Mouse (Mus musculus): ENCODE data around the gene Ppp2r5a. TPM values are rescaled to one million over a fixed set of nuclear protein-coding genes. Genes with fewer than 3 reads are reported as not detected.
A peak's percentile ranks its signal among the peaks of the same experiment; 100 is the strongest.
"Not testable (repeated sequence)": the region's sequence is repeated elsewhere in the genome, so short reads cannot be mapped to it uniquely, and the experiment has no call there.

Gene Ppp2r5a
- total RNA-seq (2015; ENCODE audit: low replicate concordance) (52.7 and 60.3 TPM in 2 replicates), total RNA-seq (2017; ENCODE audit: low replicate concordance) (56.3 and 62.8 TPM in 2 replicates)

DNA sequence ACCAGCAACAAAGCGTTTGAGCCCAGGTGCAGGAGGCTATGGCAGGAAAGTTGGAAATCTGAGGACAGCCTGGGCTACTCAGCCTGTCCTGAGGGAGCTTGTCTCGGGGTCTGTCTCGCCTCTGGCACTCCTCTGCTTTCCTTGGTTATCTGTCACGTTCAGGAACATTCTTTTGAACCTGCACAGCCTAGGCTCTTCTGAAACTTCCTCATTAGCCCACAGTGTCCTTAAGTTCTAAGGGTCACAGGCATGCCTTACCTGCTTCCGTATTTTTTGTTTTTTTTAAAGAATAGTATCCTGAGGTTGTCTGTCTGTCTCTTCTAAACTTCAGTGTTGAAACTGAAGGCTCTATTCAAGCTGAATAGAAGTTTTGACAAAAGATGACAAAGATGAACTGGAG is at the start of gene Ppp2r5a:
Ppp2r5a (minus strand) TSS at position 199 of the 400 bp plus-strand sequence.
- ATAC-seq (replicated peaks; ENCODE audit: low FRiP score, poor library complexity, severe bottlenecking) = no peak

DNA sequence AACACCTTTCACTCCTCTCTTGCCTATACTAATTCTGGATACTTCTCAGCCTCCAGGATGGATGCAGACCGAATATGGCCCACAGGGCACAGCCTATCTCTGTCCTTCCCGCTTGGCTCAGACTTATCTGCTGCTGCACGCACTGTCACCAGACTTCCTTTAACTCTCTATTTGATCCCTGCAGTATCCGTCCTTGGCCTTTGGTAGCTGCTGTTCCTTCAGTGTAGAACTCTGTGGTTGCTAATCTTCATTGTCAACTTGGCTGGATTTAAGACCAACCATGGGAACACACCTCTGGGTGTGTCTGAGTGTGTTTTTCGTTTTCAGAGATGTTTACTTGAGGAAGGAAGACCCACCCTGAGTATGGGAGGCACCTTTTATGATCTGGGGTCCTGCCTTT is 47.5 kb upstream of the Ppp2r5a start:
- no peak for ATAC-seq (replicated peaks; ENCODE audit: low FRiP score, poor library complexity, severe bottlenecking)

DNA sequence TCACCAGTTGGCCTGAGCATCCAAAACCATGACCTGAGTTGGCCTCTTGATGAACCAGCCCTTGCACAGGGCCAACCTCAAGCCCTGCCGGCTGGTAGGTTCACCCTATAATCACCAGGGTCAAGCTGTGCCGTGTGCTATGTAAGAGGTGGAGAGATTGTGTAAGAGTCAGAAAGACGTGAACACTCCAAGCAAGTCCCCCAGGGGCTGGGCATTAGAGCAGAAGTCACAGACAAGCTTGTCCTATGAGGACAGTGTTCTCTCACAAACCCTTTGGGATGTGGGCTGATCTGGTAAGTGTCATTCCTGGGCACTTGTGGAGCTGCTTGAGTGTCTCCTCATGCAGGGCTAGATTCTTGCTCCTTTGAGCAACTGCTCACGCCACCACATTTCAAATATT is 46.5 kb upstream of the Ppp2r5a start:
- ATAC-seq (replicated peaks; ENCODE audit: low FRiP score, poor library complexity, severe bottlenecking) = no peak

DNA sequence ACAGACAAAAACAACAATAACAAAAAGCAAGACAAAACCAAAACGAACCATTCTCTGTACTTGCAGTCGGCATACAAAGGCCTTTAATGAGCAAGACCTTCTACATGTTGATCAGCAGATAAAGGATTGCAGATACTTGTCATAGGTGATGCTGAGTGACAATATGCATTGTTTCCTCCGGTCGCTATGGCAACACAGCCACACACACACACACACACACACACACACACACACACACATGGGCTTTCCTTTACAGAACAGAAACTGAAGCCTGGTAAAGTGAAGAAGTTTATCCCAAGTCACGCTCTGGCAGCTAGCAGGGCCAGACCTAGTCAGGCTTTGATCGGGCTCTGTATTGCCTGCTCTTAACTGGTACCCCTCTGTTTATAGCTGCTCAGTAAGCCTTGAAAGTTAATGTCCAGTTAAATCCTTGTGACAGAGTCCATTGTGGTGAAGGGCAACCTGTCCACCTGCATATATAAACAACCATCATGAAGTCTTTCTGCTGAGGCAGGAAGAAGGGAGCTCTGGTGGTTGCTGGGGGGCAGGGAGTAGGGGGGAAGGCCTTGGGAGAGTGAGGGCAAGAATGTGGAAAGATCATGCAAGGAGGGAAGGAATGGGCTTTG is 44.4 kb upstream of the Ppp2r5a start:
- ATAC-seq (replicated peaks; ENCODE audit: low FRiP score, poor library complexity, severe bottlenecking) = no peak

DNA sequence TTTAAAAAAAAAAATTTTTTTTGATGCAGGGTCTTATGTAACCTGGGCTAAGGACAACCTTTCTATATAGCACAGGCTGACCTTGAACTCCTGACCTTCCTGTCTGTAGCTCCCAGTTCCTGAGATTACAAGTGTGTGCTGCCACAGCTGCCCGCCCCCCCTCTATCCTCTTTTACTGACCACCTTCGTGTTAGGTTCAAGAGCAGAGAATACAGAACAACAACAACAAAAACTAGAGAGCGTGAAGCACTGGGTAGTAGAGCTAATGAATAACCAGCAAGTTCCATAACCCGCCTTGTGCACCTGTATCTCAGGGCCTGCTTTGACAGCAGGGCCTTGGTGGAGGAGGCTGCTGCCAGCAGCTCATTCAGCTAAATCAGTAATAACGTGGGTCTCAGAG is 43.2 kb upstream of the Ppp2r5a start:
- ATAC-seq (replicated peaks; ENCODE audit: low FRiP score, poor library complexity, severe bottlenecking) = no peak

DNA sequence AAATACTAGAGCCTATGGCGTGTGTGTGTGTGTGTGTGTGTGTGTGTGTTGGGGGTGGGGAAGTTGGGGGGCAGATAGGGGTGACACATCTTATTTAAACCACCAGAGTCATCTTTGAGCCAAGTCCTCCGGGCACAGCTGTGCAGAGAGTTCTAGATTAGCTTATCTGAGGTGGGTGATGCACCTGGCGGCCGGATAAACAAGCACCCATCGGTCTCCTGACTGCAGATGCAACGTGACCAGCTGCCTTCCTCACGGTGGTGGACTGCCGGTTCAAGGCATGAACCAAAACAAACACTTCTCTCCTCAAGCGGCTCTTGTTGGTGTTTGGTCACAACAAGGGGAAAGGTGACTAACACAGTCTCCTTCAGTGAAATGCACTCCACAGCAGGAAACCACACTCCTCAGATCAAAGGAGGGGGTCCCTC is 42.8 kb upstream of the Ppp2r5a start:
- ATAC-seq (replicated peaks; ENCODE audit: low FRiP score, poor library complexity, severe bottlenecking) = peak; percentile 74

DNA sequence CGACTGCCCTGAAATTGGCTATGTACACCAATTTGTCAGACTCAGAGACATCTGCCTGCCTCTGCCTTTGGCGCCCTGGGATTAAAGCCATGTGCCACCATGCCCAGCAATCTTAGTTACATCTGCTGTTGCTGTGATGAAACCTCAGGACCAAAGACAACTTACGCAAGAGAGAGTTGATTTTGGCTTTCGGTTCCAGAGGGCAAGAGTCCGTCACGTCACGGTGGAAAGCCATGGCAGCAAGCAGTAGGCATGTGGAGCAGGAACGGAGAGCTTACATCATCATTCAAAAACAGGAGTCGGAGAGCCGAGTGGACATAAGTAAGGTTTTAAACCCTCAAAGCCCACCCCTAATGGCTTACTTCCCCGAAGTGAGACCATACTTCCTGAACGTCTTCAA is 42.3 kb upstream of the Ppp2r5a start:
- no peak for ATAC-seq (replicated peaks; ENCODE audit: low FRiP score, poor library complexity, severe bottlenecking)

DNA sequence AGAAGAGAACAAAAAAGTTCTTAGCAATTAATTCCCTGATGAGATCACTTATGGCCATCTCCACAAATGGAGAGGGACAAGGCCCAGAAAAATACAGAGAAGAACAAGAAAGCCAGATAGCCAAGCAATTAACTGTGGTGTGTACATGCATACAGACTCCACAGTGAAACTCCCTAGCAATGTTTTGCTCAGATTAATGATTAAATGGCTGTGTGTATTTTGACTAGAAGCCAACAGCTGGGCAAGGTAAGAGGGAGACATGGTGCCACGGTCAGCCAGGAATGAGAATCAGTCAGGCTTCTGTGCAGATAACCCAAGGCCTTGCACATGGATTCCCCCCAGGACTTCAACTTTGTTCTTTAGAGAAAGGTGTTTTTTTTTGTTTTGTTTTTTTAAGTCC is 41.4 kb upstream of the Ppp2r5a start:
- no peak for ATAC-seq (replicated peaks; ENCODE audit: low FRiP score, poor library complexity, severe bottlenecking)

DNA sequence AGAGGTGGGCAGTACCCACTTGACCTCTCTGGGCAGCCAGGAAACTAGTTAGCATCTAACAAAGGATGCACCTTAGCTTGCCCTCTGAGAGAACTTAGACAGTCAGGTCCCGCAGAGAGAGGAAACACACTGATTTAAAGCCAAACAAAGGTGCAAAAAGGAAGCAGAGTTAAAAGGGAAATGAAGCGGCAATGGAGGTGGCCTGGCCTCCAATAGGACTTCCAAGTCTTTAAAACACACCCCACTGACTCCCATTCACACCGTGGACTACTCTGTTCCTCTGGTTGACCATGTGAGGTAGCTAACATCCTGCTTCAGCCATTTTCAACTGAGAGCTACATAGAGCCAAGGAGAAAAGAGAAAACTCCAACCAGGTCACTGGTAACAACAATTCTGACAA is 35.9 kb upstream of the Ppp2r5a start:
- ATAC-seq (replicated peaks; ENCODE audit: low FRiP score, poor library complexity, severe bottlenecking) = no peak

DNA sequence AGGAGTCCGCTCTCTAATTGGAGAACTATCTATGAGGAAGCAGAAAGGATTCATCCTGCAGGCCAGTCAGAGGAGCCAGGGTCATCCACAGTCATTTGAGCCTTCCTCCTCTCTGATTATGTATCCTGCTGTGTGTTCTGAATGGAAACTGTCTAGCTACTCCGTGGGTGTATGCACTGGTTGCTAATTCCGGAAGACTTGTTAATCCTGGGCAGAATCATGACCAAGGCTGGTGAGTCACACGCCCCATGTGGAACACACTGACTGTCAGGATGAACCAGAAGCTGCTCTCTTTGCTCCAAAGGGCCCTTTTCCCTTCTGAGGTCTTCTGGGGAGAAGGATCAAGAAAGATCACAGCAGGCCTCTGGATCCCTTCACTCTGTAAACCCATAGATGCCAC is 35.5 kb upstream of the Ppp2r5a start:
- ATAC-seq (replicated peaks; ENCODE audit: low FRiP score, poor library complexity, severe bottlenecking) = no peak

DNA sequence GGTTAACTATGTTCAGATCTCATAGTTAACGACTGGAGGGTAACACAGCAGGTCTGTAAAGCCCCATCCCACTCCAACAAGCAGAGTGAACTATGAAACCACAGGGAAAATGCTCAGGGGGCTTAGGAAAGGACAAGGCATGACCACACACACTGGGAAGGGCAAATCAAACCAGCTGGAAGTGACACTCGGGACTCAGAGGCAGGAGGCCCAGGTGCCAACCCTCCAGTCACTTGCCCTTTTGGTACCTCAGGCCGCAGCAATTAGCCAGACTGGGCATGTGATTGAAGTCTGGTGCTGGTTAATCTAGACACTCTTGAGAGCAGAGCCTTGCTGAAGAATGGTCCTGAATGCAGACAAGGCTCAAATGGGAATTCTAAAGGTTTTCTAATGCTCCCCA is 33.6 kb upstream of the Ppp2r5a start:
- ATAC-seq (replicated peaks; ENCODE audit: low FRiP score, poor library complexity, severe bottlenecking) = no peak

DNA sequence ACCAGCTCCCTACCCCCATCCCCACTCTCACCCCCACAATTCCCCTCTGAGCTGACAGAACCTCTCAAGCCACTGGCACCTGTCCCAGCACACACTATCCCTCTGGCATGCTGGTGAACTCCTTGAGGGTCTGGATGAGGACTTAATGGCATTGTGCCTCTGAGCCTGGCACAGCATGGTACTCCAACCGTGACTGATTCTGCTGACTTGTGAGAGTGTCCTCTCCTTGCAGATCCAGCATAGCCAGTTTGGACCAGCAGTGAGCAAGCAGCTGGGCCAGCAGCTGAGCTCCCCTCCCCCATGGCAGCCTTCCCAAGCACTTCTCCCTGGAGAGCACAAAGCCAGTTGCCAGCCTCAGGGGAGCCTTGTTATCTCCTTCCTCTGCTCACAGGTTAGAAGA is 32.3 kb upstream of the Ppp2r5a start:
- no peak for ATAC-seq (replicated peaks; ENCODE audit: low FRiP score, poor library complexity, severe bottlenecking)

DNA sequence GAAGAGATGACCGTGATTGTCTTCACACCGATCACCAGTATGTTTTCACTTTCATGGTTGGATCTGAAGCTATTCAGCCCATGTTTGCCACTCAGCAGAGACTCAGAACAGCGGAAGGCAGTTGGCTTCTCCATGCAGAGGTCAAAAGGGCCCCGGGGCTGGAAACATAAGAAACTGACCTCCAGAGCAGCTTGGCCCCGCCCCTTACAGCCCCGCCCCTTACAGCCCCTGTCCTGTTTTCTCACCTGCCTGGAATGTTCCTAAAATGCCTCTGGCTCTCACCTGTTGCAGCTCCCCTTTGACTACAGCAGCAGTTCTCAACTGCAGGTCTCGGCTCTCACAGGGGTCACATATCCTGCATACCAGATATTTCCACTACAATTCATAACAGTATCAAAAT is 29.5 kb upstream of the Ppp2r5a start:
- ATAC-seq (replicated peaks; ENCODE audit: low FRiP score, poor library complexity, severe bottlenecking) = no peak

DNA sequence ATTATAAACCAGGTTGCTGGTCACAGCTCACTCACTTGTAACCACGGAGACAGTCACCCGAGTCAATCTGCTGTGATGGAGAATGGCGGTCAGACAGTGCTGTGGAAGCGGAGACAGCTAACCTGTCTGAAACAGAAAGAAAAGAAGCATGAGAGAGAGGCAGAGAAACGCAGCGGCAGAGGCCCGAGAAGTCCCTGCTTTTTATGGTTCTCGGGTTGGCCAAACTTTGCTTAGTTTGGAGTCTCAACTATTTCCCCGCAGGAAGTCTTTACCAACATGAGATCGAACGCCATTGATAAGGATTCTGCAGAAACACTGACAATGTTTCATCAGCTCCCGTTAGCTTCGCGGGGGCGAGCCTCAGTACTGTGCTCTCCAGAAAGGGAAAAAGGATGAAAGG is 29.0 kb upstream of the Ppp2r5a start:
- ATAC-seq (replicated peaks; ENCODE audit: low FRiP score, poor library complexity, severe bottlenecking) = no peak

DNA sequence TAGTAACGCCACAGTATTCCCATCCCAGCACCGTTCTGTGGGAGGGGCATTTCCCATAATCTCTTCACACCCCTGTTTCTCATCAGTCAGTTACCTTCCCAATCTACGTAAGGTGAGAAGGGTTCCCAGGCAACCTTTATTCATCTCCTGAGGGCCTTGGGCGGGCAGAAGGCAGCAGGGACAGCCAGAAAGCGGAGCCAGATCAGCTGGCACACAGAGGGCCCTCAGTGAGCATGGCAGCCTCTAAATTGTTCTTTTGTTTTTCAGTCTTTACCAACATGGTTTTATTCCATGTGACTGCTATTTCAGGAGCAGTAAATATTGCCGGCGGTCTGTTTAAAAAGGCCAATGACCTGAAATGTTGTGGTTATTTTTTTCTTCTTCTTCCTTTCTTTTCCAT is 27.0 kb upstream of the Ppp2r5a start:
- no peak for ATAC-seq (replicated peaks; ENCODE audit: low FRiP score, poor library complexity, severe bottlenecking)

DNA sequence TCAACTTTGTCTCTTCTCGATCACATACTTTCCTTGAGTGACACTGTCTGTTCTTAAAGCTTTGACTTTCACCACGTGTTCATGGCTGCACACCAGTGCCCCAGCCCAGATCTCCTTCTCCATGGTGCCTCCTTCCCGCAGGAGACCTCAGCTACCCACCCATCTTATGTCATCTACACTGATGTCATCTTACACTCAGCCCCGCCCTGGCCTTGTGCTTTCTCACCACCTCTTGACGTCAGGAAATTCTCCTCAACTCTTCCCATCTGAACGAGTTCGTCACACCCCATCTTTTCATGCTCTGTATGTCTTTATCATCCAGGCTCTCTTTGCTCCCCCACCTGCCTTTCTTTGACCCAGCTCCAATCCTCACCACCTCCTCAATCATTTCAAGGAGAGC is 22.8 kb upstream of the Ppp2r5a start:
- no peak for ATAC-seq (replicated peaks; ENCODE audit: low FRiP score, poor library complexity, severe bottlenecking)

DNA sequence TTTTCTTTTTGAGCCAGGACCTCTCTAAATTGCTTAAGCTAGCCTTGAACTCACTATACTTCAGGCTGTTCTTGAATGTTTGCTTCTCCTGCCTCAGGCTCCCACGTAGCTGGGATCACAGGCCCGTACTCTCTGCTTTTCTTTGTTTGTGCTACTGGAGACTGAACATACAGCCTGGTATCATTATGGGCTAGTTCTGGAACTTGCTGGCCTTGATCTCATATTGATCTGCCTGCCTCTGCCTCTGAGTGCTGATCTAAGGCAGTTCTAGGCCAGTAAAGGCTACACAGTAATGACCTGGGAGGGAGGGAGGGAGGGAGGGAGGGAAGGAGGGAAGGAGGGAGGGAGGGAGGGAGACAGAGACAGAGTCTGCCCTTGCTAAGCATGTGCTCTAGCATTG is 20.1 kb upstream of the Ppp2r5a start:
- no peak for ATAC-seq (replicated peaks; ENCODE audit: low FRiP score, poor library complexity, severe bottlenecking)

DNA sequence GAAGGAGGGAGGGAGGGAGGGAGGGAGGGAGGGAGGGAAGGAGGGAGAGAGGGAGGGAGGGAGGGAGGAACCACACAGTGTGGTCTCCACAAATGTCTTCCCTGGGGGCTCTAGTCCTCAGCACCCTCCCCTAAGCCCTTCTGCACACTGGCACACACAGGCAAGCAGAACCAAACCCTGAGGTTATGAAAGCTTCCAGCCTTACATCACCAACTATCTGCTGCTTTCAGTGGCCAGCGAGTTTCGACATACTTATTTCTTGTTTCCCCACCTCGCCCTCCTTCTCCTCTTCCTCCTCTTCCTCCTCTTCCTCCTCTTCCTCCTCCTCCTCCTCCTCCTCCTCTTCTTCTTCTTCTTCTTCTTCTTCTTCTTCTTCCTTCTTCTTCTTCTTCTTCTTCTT is 19.6 kb upstream of the Ppp2r5a start:
- not testable (repeated sequence) for ATAC-seq (replicated peaks; ENCODE audit: low FRiP score, poor library complexity, severe bottlenecking)

DNA sequence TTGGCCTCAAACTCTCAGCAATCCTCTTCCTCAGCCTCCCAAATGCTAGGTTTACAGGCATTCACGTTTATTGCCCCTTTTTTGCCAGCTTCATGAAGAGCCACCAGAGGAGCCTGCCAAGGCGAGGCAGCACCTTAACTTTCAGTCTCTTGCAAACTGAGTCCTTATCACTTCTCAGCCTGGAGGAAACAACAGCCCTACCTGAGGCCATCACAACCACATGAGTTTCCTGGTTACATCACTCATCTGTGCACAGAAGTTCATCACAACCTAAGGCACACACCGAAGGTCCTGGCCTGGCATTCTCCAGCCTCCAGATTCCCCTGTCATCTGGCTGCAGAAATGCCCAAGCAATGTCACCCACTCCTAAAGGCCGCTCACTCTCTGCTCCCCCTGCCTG is 19.1 kb upstream of the Ppp2r5a start:
- no peak for ATAC-seq (replicated peaks; ENCODE audit: low FRiP score, poor library complexity, severe bottlenecking)

DNA sequence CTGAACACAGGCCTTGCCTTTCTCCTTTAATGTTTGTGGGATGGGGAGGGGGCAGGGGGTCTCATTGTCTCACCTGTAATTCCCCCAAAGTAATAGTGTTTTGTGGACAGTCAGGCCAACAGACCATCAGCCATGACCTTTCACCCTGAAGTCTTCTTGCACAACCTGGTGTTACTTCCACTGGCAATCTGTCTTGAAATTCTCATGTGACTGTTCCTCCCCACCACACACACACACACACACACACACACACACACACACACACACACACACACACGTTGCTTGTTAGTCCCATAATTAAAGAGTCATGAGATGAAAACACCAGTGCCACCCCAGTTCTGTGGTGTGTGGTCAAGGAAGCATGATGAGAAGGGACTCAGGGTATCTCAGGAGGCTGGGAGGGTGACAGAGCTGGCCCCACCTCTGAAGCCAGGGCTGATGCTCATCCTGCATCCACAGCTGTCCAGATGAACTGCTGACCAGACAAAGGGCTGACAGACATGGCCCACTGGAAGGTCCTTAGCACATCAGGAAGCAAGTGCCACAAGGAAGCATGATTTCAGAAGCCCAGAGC is 18.4 kb upstream of the Ppp2r5a start:
- no peak for ATAC-seq (replicated peaks; ENCODE audit: low FRiP score, poor library complexity, severe bottlenecking)

DNA sequence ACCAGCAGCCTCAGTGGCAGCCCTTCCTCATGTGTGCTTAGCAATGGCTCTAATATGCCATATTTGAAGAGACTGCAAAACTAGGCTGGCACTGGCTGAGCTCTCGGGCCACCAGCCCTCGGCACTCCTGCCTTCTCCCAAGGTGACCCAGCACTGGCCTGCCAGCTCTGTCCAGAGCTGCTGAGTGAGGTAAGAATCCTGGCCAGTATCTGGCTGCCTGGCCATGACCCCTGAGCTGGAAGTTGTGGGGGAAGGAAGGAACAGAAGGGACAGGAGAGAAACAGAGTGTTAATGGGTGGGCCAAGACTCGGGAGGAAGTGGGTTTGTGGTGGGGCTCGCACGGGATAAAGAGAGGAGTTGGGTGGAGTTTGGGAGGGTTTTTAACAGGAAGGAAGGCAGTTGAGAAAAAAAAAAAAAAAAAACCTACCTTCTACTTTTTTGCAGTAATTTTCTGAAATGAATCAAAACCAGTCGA is 17.9 kb upstream of the Ppp2r5a start:
- ATAC-seq (replicated peaks; ENCODE audit: low FRiP score, poor library complexity, severe bottlenecking) = no peak
